Mouse (Mus musculus) megakaryocyte, embryonic 14.5 days (primary cell): ENCODE data around the gene Pdss2.

Experiments used
- FLI1 ChIP-seq: IDR thresholded peaks from 2 replicates; pipeline ENCODE4 v1.6.1; 2012; ENCODE audit warnings: low read length, inconsistent platforms, mixed read lengths
- GATA1 ChIP-seq: IDR thresholded peaks from 3 replicates; pipeline ENCODE4 v1.6.1; 2012; ENCODE audit warnings: mixed read lengths, low read length, inconsistent platforms, borderline replicate concordance

DNA sequence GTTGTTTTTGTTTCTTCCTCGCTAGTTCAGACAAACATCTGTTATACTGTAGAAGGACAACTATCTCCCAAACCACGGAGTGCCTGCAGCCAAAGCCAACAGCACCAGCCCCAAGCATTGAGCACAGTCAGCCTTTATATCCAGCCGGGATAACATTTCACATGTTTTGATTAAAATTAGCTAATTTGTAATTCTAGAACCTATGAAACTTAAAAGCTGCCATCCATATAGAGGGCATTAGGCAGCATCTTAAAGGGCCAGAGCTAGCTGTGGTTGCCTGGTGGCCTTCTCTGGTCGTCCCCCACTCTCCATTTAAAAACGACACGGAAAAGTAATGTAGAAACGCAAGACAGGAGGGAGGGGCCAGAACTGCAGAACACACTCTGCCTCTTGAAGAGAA lies 49.2 kb upstream of the Pdss2 start:
- TF ChIP-seq GATA1 = no peak
- no peak for TF ChIP-seq FLI1
